Mouse (Mus musculus): ENCODE data around the gene Tiam1.

DNA sequence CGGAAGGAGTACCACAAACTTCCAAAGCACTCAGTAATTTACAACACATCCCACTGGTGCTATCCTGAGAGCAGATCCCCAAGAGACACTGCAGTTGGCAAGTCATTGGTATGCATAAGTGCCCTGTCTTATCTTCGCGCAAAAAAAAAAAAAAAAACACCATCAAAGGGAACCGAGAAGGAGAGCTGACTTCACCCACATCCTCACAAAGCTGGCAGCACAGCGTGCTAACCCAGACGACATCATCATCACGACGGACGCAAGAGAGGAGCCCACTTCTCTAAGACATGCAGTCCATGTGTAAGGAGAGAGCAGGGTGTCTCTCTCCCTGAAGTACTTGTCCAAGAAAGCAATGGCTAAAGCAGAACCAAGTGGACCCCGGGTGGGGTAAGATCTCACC is 101.2 kb downstream of the Tiam1 start:
- no peak for TF ChIP-seq CTCF (IDR thresholded peaks at IDR 0.05; ENCODE audit: low read depth)
- TF ChIP-seq EP300 (optimal IDR thresholded peaks at IDR 0.05), result no peak

All from stomach, postnatal 0 days (tissue).